Mouse (Mus musculus): ENCODE measurements around the gene Tfap2d. TPM values are rescaled to one million over a fixed set of nuclear protein-coding genes. Genes with fewer than 3 reads are reported as not detected.

The Tfap2d gene
- polyA plus RNA-seq, 1 experiment: not detected

GRCm38 (mm10) chr1:19178742-19179397 lies 76.0 kb downstream of the Tfap2d start:
- H3K36me3 ChIP-seq (ENCODE audit: control insufficient read depth, insufficient read depth, low read length): no peaks in the 10 kb centered on the region
- H3K4me3 ChIP-seq (ENCODE audit: low read depth, low read length): no peak overlapping the region
- no peak overlapping the region for H3K27ac ChIP-seq (ENCODE audit: insufficient read depth, low read depth, low read length)
- TF ChIP-seq POLR2A (IDR thresholded peaks at IDR 0.05; ENCODE audit: low read depth, low read length) (no peak), CTCF (IDR thresholded peaks at IDR 0.05; ENCODE audit: extremely low read depth, insufficient read length, insufficient replicate concordance, low read depth, low read length) (no peak)
- H3K4me1 ChIP-seq (ENCODE audit: control insufficient read depth, insufficient read depth, insufficient read length, low read length): no peaks in the 10 kb centered on the region
- 6% methylated on average over 4 of the region's 4 CpGs for WGBS
- no peaks in the 10 kb centered on the region for H3K27me3 ChIP-seq (ENCODE audit: control insufficient read depth, insufficient read depth, low read length)

- H3K4me3 ChIP-seq (ENCODE audit: low read depth, low read length): no peak overlapping the region
- 5% methylated on average over 12 of the region's 12 CpGs for WGBS
- H3K27ac ChIP-seq (ENCODE audit: insufficient read depth, low read depth, low read length): no peak overlapping the region
- TF ChIP-seq CTCF (IDR thresholded peaks at IDR 0.05; ENCODE audit: extremely low read depth, insufficient read length, insufficient replicate concordance, low read depth, low read length) (no peak), POLR2A (IDR thresholded peaks at IDR 0.05; ENCODE audit: low read depth, low read length) (no peak)
- no peaks in the 10 kb centered on the region for H3K4me1 ChIP-seq (ENCODE audit: control insufficient read depth, insufficient read depth, insufficient read length, low read length)
- peaks cover 12% of the 10 kb centered on the region for H3K27me3 ChIP-seq (ENCODE audit: control insufficient read depth, insufficient read depth, low read length)
- H3K36me3 ChIP-seq (ENCODE audit: control insufficient read depth, insufficient read depth, low read length): no peaks in the 10 kb centered on the region
Observed at GRCm38 (mm10) chr1:19205649-19206048, 102.8 kb downstream of the Tfap2d start.

- TF ChIP-seq CTCF (IDR thresholded peaks at IDR 0.05; ENCODE audit: extremely low read depth, insufficient read length, insufficient replicate concordance, low read depth, low read length): no peak
- TF ChIP-seq POLR2A (IDR thresholded peaks at IDR 0.05; ENCODE audit: low read depth, low read length): no peak
- H3K27me3 ChIP-seq (ENCODE audit: control insufficient read depth, insufficient read depth, low read length): peaks cover 12% of the 10 kb centered on the region
Observed at GRCm38 (mm10) chr1:19206194-19206593, 103.4 kb downstream of the Tfap2d start.

GRCm38 (mm10) chr1:19207611-19208010 lies 104.8 kb downstream of the Tfap2d start:
- peaks cover 12% of the 10 kb centered on the region for H3K27me3 ChIP-seq (ENCODE audit: control insufficient read depth, insufficient read depth, low read length)
- H3K4me3 ChIP-seq (ENCODE audit: low read depth, low read length): no peak overlapping the region
- H3K36me3 ChIP-seq (ENCODE audit: control insufficient read depth, insufficient read depth, low read length): no peaks in the 10 kb centered on the region
- no peak for TF ChIP-seq CTCF (IDR thresholded peaks at IDR 0.05; ENCODE audit: extremely low read depth, insufficient read length, insufficient replicate concordance, low read depth, low read length)
- TF ChIP-seq POLR2A (IDR thresholded peaks at IDR 0.05; ENCODE audit: low read depth, low read length): no peak
- WGBS: 10% methylated on average over 4 of the region's 4 CpGs
- H3K4me1 ChIP-seq (ENCODE audit: control insufficient read depth, insufficient read depth, insufficient read length, low read length): no peaks in the 10 kb centered on the region
- no peak overlapping the region for H3K27ac ChIP-seq (ENCODE audit: insufficient read depth, low read depth, low read length)

More at GRCm38 (mm10) chr1:19206194-19206593, 103.4 kb downstream of the Tfap2d start:
- Histone ChIP-seq H3K27ac (ENCODE audit: insufficient read depth, low read depth, low read length) (no peak overlapping the region), H3K4me3 (ENCODE audit: low read depth, low read length) (no peak overlapping the region), H3K4me1 (ENCODE audit: control insufficient read depth, insufficient read depth, insufficient read length, low read length) (no peaks in the 10 kb centered on the region), H3K36me3 (ENCODE audit: control insufficient read depth, insufficient read depth, low read length) (no peaks in the 10 kb centered on the region)
- 6% methylated on average over 7 of the region's 7 CpGs for WGBS

- TF ChIP-seq POLR2A (IDR thresholded peaks at IDR 0.05; ENCODE audit: low read depth, low read length): no peak
- no peak for TF ChIP-seq CTCF (IDR thresholded peaks at IDR 0.05; ENCODE audit: extremely low read depth, insufficient read length, insufficient replicate concordance, low read depth, low read length)
- H3K4me1 ChIP-seq (ENCODE audit: control insufficient read depth, insufficient read depth, insufficient read length, low read length): no peaks in the 10 kb centered on the region
- H3K27me3 ChIP-seq (ENCODE audit: control insufficient read depth, insufficient read depth, low read length): peaks cover 12% of the 10 kb centered on the region
- H3K36me3 ChIP-seq (ENCODE audit: control insufficient read depth, insufficient read depth, low read length): no peaks in the 10 kb centered on the region
- 5% methylated on average over 26 of the region's 26 CpGs for WGBS
- no peak within 1 kb of the TSS for H3K27ac ChIP-seq (ENCODE audit: insufficient read depth, low read depth, low read length)
- no peak within 1 kb of the TSS for H3K4me3 ChIP-seq (ENCODE audit: low read depth, low read length)
Observed at GRCm38 (mm10) chr1:19208641-19209358, 106.0 kb downstream of the Tfap2d start, which contains the start of gene Tfap2b. TSS of gene Tfap2b (plus strand) at chr1:19208914.

GRCm38 (mm10) chr1:19209359-19209745 lies 106.5 kb downstream of the Tfap2d start:
- no peaks in the 10 kb centered on the region for H3K36me3 ChIP-seq (ENCODE audit: control insufficient read depth, insufficient read depth, low read length)
- peaks cover 18% of the 10 kb centered on the region for H3K27me3 ChIP-seq (ENCODE audit: control insufficient read depth, insufficient read depth, low read length)
- 4% methylated on average over 10 of the region's 10 CpGs for WGBS
- TF ChIP-seq POLR2A (IDR thresholded peaks at IDR 0.05; ENCODE audit: low read depth, low read length): no peak
- TF ChIP-seq CTCF (IDR thresholded peaks at IDR 0.05; ENCODE audit: extremely low read depth, insufficient read length, insufficient replicate concordance, low read depth, low read length): no peak
- H3K4me3 ChIP-seq (ENCODE audit: low read depth, low read length): no peak overlapping the region
- H3K4me1 ChIP-seq (ENCODE audit: control insufficient read depth, insufficient read depth, insufficient read length, low read length): no peaks in the 10 kb centered on the region
- no peak overlapping the region for H3K27ac ChIP-seq (ENCODE audit: insufficient read depth, low read depth, low read length)

- WGBS: 2% methylated on average over 31 of the region's 31 CpGs
- no peak overlapping the region for H3K27ac ChIP-seq (ENCODE audit: insufficient read depth, low read depth, low read length)
- H3K27me3 ChIP-seq (ENCODE audit: control insufficient read depth, insufficient read depth, low read length): peaks cover 18% of the 10 kb centered on the region
- H3K36me3 ChIP-seq (ENCODE audit: control insufficient read depth, insufficient read depth, low read length): no peaks in the 10 kb centered on the region
- H3K4me3 ChIP-seq (ENCODE audit: low read depth, low read length): 0 out of 2 replicates have a peak overlapping the region, but pooled peaks have one; percentile 16
- no peaks in the 10 kb centered on the region for H3K4me1 ChIP-seq (ENCODE audit: control insufficient read depth, insufficient read depth, insufficient read length, low read length)
- TF ChIP-seq POLR2A (IDR thresholded peaks at IDR 0.05; ENCODE audit: low read depth, low read length) (no peak), CTCF (IDR thresholded peaks at IDR 0.05; ENCODE audit: extremely low read depth, insufficient read length, insufficient replicate concordance, low read depth, low read length) (no peak)
Observed at GRCm38 (mm10) chr1:19209776-19210175, 107.0 kb downstream of the Tfap2d start.
